Mouse (Mus musculus): ENCODE data around the gene Car9. TPM values are rescaled to one million over a fixed set of nuclear protein-coding genes. Genes with fewer than 3 reads are reported as not detected.

The Car9 gene
- polyA plus RNA-seq, 1 experiment from 2014 or later, result 1.6 TPM

DNA sequence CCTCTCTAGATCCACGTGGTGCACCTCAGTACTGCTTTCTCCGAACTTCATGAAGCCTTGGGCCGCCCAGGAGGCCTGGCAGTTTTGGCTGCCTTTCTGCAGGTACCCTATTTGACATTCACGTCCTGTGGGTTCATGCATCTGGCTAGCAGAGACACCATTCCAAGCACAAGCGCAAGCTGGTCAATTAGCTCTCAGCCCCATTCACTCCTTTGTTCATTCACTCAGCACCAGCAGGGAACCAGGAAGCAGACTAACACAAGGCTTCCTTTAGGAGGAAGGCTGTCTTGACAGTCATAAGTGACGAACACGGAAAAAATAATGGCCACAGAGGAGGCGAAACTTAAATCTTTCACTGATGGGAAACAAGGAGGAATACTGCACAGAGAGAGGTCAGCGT, 2.3 kb downstream of the Car9 start:
- Histone ChIP-seq H3K4me1 (peaks cover 23% of the 10 kb centered on the region), H3K4me3 (peak overlapping the region; percentile 39), H3K36me3 (no peaks in the 10 kb centered on the region), H3K9me3 (no peaks in the 10 kb centered on the region), H3K27ac (no peak overlapping the region), H3K9ac (0 out of 2 replicates have a peak overlapping the region, but pooled peaks have one; percentile 35), H3K27me3 (peaks cover 17% of the 10 kb centered on the region; the same call in 1 of the 2 replicates), H3K4me2 (replicated peaks) (peak overlapping the region; percentile 58)
- 0 out of 2 replicates have a peak, but pooled peaks have one; percentile 2 for ATAC-seq (ENCODE audit: insufficient number of reproducible peaks, insufficient read depth, low FRiP score, low TSS enrichment)
- WGBS, result 32% methylated on average over 9 of the region's 9 CpGs

DNA sequence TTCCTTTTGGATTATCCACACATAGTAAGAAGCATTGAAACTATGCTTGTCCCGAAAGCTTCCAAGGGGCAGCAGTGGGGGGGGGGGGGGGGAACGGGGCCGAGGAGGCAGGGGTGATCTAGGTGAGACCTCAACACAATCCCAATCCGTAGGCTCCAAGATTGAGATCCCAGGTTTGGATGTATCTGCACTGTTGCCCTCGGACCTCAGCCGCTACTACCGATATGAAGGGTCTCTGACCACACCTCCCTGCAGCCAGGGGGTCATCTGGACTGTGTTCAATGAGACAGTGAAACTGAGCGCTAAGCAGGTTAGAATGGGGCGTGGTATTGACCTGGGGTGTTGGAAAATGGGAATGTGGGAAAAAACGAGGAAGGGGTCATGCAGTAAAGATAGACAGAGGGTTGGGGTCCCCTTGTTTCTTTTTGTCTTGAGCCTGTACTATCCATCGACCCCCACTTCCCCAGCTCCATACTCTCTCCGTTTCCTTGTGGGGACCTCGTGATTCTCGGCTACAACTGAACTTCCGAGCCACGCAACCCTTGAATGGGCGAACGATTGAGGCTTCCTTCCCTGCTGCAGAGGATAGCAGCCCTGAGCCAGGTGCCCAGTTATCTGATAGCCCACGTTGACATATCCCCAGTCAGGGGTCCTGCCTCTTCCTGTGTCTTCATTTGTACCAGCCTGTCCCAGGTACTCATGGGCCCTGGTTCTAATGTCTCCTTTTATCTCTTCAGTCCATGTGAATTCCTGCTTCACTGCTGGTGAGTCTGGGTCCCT, 5.1 kb downstream of the Car9 start:
- no peaks in the 10 kb centered on the region for H3K9me3 ChIP-seq
- H3K4me2 ChIP-seq (replicated peaks), result no peak overlapping the region
- no peak overlapping the region for H3K9ac ChIP-seq
- H3K27me3 ChIP-seq, result peaks cover 12% of the 10 kb centered on the region; the same call in 1 of the 2 replicates
- ATAC-seq (ENCODE audit: insufficient number of reproducible peaks, insufficient read depth, low FRiP score, low TSS enrichment), result no peak
- H3K36me3 ChIP-seq, result peaks cover 9% of the 10 kb centered on the region; the same call in 1 of the 2 replicates
- H3K27ac ChIP-seq, result no peak overlapping the region
- 78% methylated on average over 19 of the region's 19 CpGs for WGBS
- H3K4me1 ChIP-seq, result peaks cover 23% of the 10 kb centered on the region
- H3K4me3 ChIP-seq, result no peak overlapping the region

DNA sequence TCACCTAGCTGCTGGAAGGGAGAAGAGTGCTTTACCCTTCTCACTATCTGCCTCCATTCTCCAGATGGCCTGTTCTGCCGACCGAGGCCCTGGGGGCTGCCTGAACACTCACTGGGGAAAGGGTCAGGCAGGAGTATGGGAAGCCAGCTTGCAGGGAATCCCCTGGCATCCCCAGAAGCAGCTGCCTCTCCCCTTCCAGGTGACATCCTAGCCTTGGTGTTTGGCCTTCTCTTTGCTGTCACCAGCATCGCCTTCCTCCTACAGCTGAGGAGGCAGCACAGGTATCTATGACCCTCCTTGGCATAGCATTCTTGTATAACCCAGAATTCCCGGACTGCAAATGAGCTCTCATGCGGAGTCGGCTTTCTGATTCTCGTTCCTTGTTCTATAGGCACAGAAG, 5.9 kb downstream of the Car9 start:
- WGBS, result 52% methylated on average over 7 of the region's 7 CpGs
- no peak overlapping the region for H3K9ac ChIP-seq
- peaks cover 22% of the 10 kb centered on the region for H3K4me1 ChIP-seq
- H3K9me3 ChIP-seq, result no peaks in the 10 kb centered on the region
- no peak for ATAC-seq (ENCODE audit: insufficient number of reproducible peaks, insufficient read depth, low FRiP score, low TSS enrichment)
- H3K4me2 ChIP-seq (replicated peaks), result no peak overlapping the region
- peaks cover 9% of the 10 kb centered on the region; the same call in 1 of the 2 replicates for H3K36me3 ChIP-seq
- H3K4me3 ChIP-seq, result no peak overlapping the region
- H3K27ac ChIP-seq, result no peak overlapping the region
- H3K27me3 ChIP-seq, result 0 out of 2 replicates have a peak, but pooled peaks cover 4% of the 10 kb centered on the region

DNA sequence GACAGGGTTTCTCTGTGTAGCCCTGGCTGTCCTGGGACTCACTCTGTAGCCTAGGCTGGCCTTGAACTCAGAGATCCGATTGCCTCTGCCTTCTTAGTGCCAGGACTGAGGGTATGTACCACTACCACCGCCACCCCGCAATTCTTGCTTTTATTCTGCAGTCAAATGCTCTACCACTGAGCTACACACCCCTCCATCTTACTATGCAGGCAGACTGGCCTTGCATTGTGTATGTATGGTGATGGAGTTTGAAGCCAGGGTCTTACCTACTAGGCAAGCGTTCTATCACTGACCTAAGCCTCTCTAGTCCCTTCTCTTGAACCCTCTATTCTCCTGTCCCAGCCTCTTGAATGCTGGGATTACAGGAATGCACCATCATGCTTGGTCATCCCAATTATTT, 6.5 kb downstream of the Car9 start:
- no peaks in the 10 kb centered on the region for H3K27me3 ChIP-seq
- 82% methylated on average over 4 of the region's 4 CpGs for WGBS
- H3K27ac ChIP-seq, result no peak overlapping the region

DNA sequence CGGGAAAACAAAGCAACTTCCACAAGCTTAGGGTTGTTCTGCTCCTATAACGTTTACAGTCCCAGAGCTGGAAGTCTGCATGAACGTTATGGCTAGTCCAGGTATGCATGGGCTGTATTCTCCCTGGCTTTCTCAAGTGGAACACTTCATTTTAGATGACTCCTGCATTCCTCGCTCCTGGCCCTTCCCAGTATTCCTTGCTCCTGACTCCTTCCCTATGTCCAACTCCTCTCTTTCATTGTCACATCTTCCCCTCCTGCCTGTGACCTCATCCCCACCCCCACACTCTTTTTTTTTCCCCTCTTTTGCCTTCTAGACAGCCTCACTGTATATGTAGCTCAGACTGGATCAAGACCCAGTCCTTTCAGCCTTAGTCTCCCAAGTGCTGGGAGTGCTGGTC, 7.0 kb downstream of the Car9 start:
- 81% methylated on average over 4 of the region's 4 CpGs for WGBS
- no peak for ATAC-seq (ENCODE audit: insufficient number of reproducible peaks, insufficient read depth, low FRiP score, low TSS enrichment)
- no peak overlapping the region for H3K4me3 ChIP-seq

More for the DNA sequence above, 6.5 kb downstream of the Car9 start:
- Histone ChIP-seq H3K4me2 (replicated peaks) (no peak overlapping the region), H3K9me3 (no peaks in the 10 kb centered on the region), H3K4me1 (peaks cover 16% of the 10 kb centered on the region), H3K36me3 (peaks cover 9% of the 10 kb centered on the region; the same call in 1 of the 2 replicates), H3K9ac (no peak overlapping the region), H3K4me3 (no peak overlapping the region)
- ATAC-seq (ENCODE audit: insufficient number of reproducible peaks, insufficient read depth, low FRiP score, low TSS enrichment), result no peak

DNA sequence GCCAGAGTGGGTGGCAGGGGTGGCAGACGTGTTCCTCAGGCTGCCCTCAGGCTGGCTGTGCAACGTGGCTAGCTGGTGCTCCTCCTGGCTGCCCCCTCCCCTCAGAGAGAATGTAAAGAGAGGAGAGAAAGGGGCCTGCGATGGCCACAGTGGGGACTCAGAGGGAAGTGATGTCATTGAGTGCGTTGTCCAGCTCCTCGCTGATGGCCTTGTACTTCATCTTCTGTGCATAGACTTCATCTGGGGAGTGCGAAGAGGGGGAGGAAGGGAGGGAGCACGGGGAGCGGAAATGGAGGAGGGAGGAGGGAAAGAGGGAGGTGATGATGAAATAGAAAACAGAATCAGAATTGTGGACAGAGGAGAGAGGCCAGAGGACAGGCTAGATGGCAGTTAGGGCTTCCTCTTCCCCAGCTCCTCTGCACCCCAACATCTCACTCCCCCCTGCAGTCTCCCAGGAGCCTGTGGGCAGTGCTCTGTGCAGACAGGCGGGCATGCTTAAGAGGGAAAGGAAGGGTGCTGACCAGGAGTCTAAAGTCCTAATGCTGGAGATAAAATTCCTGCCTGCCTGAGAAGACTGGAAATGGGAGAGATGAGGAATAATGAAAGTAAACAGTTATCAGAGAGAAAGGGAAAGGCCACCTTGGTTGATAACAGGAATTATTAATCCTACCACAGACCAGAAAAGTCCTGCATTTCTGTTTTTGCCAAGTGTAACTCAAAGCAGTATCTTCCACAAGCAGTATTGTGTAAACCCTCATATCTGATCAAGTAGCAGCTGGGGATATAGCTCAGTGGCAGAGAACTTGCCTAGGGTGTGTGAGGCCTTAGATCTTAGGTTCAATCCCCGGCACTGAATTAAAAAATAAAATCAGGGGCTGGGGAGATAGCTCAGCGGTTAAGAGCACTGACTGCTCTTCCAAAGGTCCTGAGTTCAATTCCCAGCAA, 9.3 kb downstream of the Car9 start:
- Histone ChIP-seq H3K27ac (no peak overlapping the region), H3K9ac (no peak overlapping the region)

More for the DNA sequence above, 7.0 kb downstream of the Car9 start:
- no peak overlapping the region for H3K9ac ChIP-seq
- peaks cover 9% of the 10 kb centered on the region; the same call in 1 of the 2 replicates for H3K36me3 ChIP-seq
- H3K4me2 ChIP-seq (replicated peaks), result no peak overlapping the region
- H3K27me3 ChIP-seq, result no peaks in the 10 kb centered on the region
- H3K4me1 ChIP-seq, result peaks cover 16% of the 10 kb centered on the region; the same call in 1 of the 2 replicates
- H3K9me3 ChIP-seq, result no peaks in the 10 kb centered on the region
- no peak overlapping the region for H3K27ac ChIP-seq

DNA sequence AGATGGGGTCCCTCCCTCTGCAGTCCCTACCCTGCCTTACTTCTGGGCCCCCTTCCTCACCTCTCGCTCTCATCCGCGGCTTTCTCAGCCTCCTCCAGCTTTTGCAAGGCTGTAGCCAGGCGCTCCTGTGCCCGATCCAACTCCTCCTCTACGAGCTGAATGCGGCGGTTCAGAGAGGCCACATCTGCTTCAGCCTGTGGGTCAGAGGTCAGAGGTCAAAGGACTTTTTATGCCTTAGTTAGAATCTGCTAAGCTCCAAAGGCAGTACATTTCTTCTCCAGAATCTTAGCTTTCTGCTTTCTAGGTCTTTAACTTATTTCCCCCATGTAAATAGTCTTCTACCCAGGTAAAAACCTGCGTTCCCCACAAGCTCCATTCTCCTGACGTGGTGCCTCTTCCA, 12.8 kb downstream of the Car9 start:
- Histone ChIP-seq H3K9ac (no peak overlapping the region), H3K9me3 (no peaks in the 10 kb centered on the region), H3K4me2 (replicated peaks) (peak overlapping the region; percentile 37), H3K36me3 (peaks cover 12% of the 10 kb centered on the region; the same call in 1 of the 2 replicates), H3K4me3 (peak overlapping the region; percentile 2; the same call in 1 of the 2 replicates), H3K27ac (no peak overlapping the region), H3K27me3 (peaks cover 22% of the 10 kb centered on the region), H3K4me1 (peaks cover 41% of the 10 kb centered on the region)
- ATAC-seq (ENCODE audit: insufficient number of reproducible peaks, insufficient read depth, low FRiP score, low TSS enrichment), result no peak
- WGBS, result 18% methylated on average over 10 of the region's 10 CpGs

More for the DNA sequence above, 9.3 kb downstream of the Car9 start:
- Histone ChIP-seq H3K36me3 (peaks cover 12% of the 10 kb centered on the region; the same call in 1 of the 2 replicates), H3K9me3 (no peaks in the 10 kb centered on the region), H3K4me3 (no peak overlapping the region), H3K4me2 (replicated peaks) (no peak overlapping the region), H3K27me3 (peaks cover 3% of the 10 kb centered on the region; the same call in 1 of the 2 replicates), H3K4me1 (peaks cover 13% of the 10 kb centered on the region; the same call in 1 of the 2 replicates)
- WGBS, result 74% methylated on average over 11 of the region's 11 CpGs
- no peak for ATAC-seq (ENCODE audit: insufficient number of reproducible peaks, insufficient read depth, low FRiP score, low TSS enrichment)

DNA sequence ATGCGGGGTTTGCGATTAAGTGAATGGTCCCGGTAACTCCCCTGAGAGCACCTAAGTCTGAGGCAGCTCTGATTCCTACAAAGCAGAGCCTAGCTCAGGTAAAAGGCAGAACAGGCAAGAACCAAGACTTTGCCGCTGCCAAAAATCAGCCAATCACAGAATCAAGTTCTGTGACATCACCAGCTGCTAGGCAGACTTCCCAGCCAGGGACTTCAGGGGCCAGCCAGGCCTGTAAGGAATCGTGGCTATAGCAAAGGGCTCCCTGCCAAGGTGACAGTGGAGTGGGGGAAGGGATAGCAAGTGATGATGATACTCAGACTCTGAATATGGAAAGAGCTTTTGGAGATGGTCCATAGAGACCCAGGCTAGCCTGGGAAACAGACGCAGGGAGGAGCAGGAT, 13.2 kb downstream of the Car9 start:
- no peaks in the 10 kb centered on the region for H3K9me3 ChIP-seq
- H3K36me3 ChIP-seq, result peaks cover 12% of the 10 kb centered on the region; the same call in 1 of the 2 replicates
- H3K4me2 ChIP-seq (replicated peaks), result peak overlapping the region; percentile 37
- H3K4me1 ChIP-seq, result peaks cover 41% of the 10 kb centered on the region
- H3K4me3 ChIP-seq, result peak overlapping the region; percentile 2; the same call in 1 of the 2 replicates
- peaks cover 26% of the 10 kb centered on the region for H3K27me3 ChIP-seq
- 12% methylated on average over 6 of the region's 6 CpGs for WGBS
- H3K27ac ChIP-seq, result no peak overlapping the region
- no peak for ATAC-seq (ENCODE audit: insufficient number of reproducible peaks, insufficient read depth, low FRiP score, low TSS enrichment)
- H3K9ac ChIP-seq, result no peak overlapping the region

DNA sequence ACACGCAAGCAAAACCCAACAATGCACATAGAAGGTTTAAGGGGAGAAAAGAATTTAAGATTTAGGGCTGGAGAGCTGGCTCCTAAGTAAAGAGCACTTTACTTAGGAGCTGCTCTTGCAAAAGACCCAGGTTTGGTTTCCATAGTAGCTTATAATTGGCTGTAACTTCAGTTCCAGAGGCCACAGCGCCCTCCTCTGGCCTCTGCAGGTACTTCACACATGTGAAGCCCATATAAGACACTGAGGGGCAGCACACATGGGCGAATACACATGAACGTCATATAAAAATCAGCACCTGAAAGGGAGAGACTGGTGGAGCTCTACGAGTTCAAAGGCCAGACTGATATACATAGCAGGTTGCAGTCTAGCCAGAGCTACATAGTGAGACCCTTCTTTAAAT, 21.1 kb downstream of the Car9 start:
- Histone ChIP-seq H3K4me3 (no peak overlapping the region), H3K9me3 (no peaks in the 10 kb centered on the region), H3K27ac (no peak overlapping the region), H3K4me2 (replicated peaks) (no peak overlapping the region), H3K9ac (no peak overlapping the region), H3K27me3 (peaks cover 23% of the 10 kb centered on the region), H3K4me1 (peaks cover 16% of the 10 kb centered on the region), H3K36me3 (peaks cover 19% of the 10 kb centered on the region)
- 66% methylated on average over 5 of the region's 5 CpGs for WGBS
- ATAC-seq (ENCODE audit: insufficient number of reproducible peaks, insufficient read depth, low FRiP score, low TSS enrichment), result no peak

DNA sequence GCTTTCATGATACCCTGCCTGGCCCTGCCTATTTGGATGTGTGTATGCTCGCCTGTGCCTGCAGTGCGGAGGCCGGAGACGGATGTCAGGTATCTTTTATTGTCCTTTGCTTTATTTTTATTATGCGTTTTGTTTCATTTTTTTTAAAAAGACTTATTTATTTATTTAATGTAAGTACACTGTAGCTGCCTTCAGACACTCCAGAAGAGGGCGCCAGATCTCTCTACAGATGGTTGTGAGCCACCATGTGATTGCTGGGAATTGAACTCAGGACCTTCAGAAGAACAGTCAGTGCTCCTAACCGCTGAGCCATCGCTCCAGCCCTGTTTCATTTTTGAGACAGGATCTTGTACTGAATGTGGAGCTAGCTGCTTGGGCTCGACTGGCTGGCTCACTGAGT, 21.7 kb downstream of the Car9 start:
- Histone ChIP-seq H3K9ac (no peak overlapping the region), H3K27me3 (peaks cover 18% of the 10 kb centered on the region), H3K4me1 (peaks cover 11% of the 10 kb centered on the region), H3K4me2 (replicated peaks) (no peak overlapping the region), H3K9me3 (no peaks in the 10 kb centered on the region), H3K36me3 (peaks cover 25% of the 10 kb centered on the region), H3K4me3 (no peak overlapping the region), H3K27ac (no peak overlapping the region)
- ATAC-seq (ENCODE audit: insufficient number of reproducible peaks, insufficient read depth, low FRiP score, low TSS enrichment), result no peak
- WGBS, result 80% methylated on average over 9 of the region's 9 CpGs

DNA sequence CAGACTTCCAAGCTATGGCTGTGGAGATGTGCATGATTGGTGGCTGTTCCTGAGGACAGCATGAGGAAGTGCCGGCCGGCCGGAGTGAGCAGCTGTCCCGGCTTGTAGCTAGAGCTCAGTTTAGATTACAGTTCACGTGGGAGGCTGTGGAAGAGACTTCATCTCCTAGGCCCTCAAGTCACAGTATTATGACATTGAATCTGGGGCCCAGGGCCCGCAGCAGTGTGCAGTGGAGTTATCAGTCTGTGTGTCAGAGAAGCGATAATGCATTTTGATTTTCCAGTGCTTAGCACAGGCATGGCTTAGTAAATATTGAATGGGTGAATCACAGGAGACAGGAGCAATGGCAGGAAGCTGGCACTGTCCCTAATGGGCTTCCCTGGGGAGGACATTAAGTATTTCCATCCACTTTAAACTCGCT, 23.3 kb downstream of the Car9 start:
- Histone ChIP-seq H3K9me3 (no peaks in the 10 kb centered on the region), H3K27me3 (peaks cover 4% of the 10 kb centered on the region), H3K4me2 (replicated peaks) (no peak overlapping the region), H3K9ac (no peak overlapping the region), H3K36me3 (peaks cover 41% of the 10 kb centered on the region), H3K27ac (0 out of 2 replicates have a peak overlapping the region, but pooled peaks have one; percentile 41), H3K4me1 (no peaks in the 10 kb centered on the region), H3K4me3 (no peak overlapping the region)
- no peak for ATAC-seq (ENCODE audit: insufficient number of reproducible peaks, insufficient read depth, low FRiP score, low TSS enrichment)
- WGBS, result 73% methylated on average over 8 of the region's 8 CpGs
